Mouse (Mus musculus) cerebellum, adult 2 months (tissue): ENCODE results near the gene Avil.

Source experiments
- CTCF ChIP-seq: fragments of 200-500 bp; IDR thresholded peaks from 2 replicates; pipeline ENCODE4 v1.5.1; 2011; ENCODE audit warnings: low read depth, mild to moderate bottlenecking, control low read depth, low read length, moderate library complexity, borderline replicate concordance; ENCODE audit not compliant: insufficient read depth
- POLR2A ChIP-seq: fragments of 200-500 bp; IDR thresholded peaks from 2 replicates; pipeline ENCODE4 v1.6.1; 2011; ENCODE audit warnings: low read length, control low read depth, borderline replicate concordance; ENCODE audit not compliant: insufficient read depth

- TF ChIP-seq CTCF, result no peak
- TF ChIP-seq POLR2A, result no peak
These were observed 59.7 kb downstream of the Avil start, which contains the start of gene March9 for GRCm38 (mm10) chr10:127059968-127060916.
